ENCODE assay signal across 9 mouse cellular contexts in the genomic region with DNA sequence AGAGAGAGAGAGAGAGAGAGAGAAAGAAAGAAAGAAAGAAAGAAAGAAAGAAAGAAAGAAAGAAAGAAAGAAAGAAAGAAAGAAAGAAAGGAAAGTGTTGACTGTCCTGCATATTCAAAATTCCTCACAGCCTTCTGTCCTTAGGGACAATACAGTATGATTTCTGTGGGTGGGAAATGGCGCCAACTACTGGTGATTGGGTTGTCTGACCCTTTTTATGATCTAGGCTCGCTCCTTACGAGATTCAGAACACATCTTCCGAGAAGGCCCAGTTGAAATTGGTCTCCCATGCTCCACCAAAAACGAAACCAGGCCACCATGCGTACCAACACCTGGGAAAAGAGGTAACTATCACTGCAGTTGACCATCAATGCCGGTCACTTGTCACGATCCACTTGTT.
DNase-seq lines count a peak whose midpoint lies in the region; ATAC-seq and TF ChIP-seq lines count a peak whose summit lies in the region.
"Had no signal": no experiment of that assay in that cellular context is flagged by ENCODE, and none has a peak within 500 bp of the region (broad histone marks: within the 10 kb centered on the region; RNA-seq: fewer than 3 reads in every experiment).

No protein-coding gene starts in this region.

- 66% methylated on average over 8 of the region's 8 CpGs for WGBS in liver, embryonic 11.5 days
- WGBS in lung, postnatal 0 days = 57% methylated on average over 8 of the region's 8 CpGs
- WGBS in hindbrain, embryonic 16.5 days = 71% methylated on average over 8 of the region's 8 CpGs

- no peaks in the 10 kb centered on the region for H3K36me3 ChIP-seq in liver, embryonic 11.5 days (ENCODE audit: control insufficient read depth, insufficient read depth, low read length)
- H3K36me3 ChIP-seq in lung, postnatal 0 days (ENCODE audit: insufficient read depth, low read length) = no peaks in the 10 kb centered on the region
- no peaks in the 10 kb centered on the region for H3K36me3 ChIP-seq in splenic B cell, adult 2 months (ENCODE audit: control insufficient read depth, insufficient read depth, low read length, poor library complexity, severe bottlenecking)
- no peaks in the 10 kb centered on the region for H3K36me3 ChIP-seq in hindbrain, embryonic 16.5 days (ENCODE audit: control insufficient read depth, insufficient read depth, low read length)
- H3K36me3 ChIP-seq: limb, embryonic 15.5 days had no signal

- H3K4me2 ChIP-seq in liver, embryonic 11.5 days = no peak overlapping the region
- H3K4me2 ChIP-seq in lung, postnatal 0 days (replicated peaks; ENCODE audit: low read depth, low read length) = no peak overlapping the region
- no peak overlapping the region for H3K4me2 ChIP-seq in hindbrain, embryonic 16.5 days (ENCODE audit: low read length)
- H3K4me2 ChIP-seq: limb, embryonic 15.5 days had no signal

- no peak for TF ChIP-seq EP300 in lung, postnatal 0 days (IDR thresholded peaks at IDR 0.05)

- no peak overlapping the region for H3K9ac ChIP-seq in liver, embryonic 11.5 days (ENCODE audit: low read depth, low read length)
- H3K9ac ChIP-seq in lung, postnatal 0 days (replicated peaks; ENCODE audit: low read depth) = no peak overlapping the region
- H3K9ac ChIP-seq in hindbrain, embryonic 16.5 days (ENCODE audit: low read depth, low read length) = no peak overlapping the region
- H3K9ac ChIP-seq: limb, embryonic 15.5 days had no signal

- no peaks in the 10 kb centered on the region for H3K9me3 ChIP-seq in liver, embryonic 11.5 days (ENCODE audit: control insufficient read depth, low read length)
- no peaks in the 10 kb centered on the region for H3K9me3 ChIP-seq in lung, postnatal 0 days (ENCODE audit: low read length)
- no peaks in the 10 kb centered on the region for H3K9me3 ChIP-seq in hindbrain, embryonic 16.5 days (ENCODE audit: control insufficient read depth, low read length)
- H3K9me3 ChIP-seq: limb, embryonic 15.5 days had no signal

- TF ChIP-seq CTCF in lung, postnatal 0 days (IDR thresholded peaks at IDR 0.05) = peak; percentile 75

- DNase-seq in liver (peak; percentile 46), NIH3T3 (ENCODE audit: low read depth) (peak; percentile 27)
- DNase-seq in liver, embryonic 11.5 days (ENCODE audit: low spot score) = no peak
- peak; percentile 21 for DNase-seq in c-Kit-positive CD71-positive TER-119-positive erythroid progenitor cells, embryonic 14.5 days (ENCODE audit: low spot score)
- peak; percentile 26 for DNase-seq in lung, postnatal 0 days (ENCODE audit: low spot score)
- peak; percentile 71 for DNase-seq in splenic B cell, adult 2 months (ENCODE audit: low read depth, low spot score)

- H3K27ac ChIP-seq in liver, embryonic 11.5 days (ENCODE audit: low read depth, low read length) = no peak overlapping the region
- no peak overlapping the region for H3K27ac ChIP-seq in lung, postnatal 0 days (ENCODE audit: low read length)
- H3K27ac ChIP-seq in hindbrain, embryonic 16.5 days (ENCODE audit: low read depth, low read length) = no peak overlapping the region
- H3K27ac ChIP-seq: limb, embryonic 15.5 days had no signal

- ATAC-seq in liver, embryonic 11.5 days (replicated peaks; ENCODE audit: low FRiP score) = no peak
- peak; percentile 59 to 71 for ATAC-seq in hematopoietic stem cell, adult 5-6 weeks (replicated peaks in 1 of 2; ENCODE audit: insufficient read depth in 1 of 2, low FRiP score in 2 of 2, low TSS enrichment in 1 of 2, low read depth in 1 of 2, poor library complexity in 2 of 2, severe bottlenecking in 2 of 2)
- ATAC-seq in lung, postnatal 0 days = no peak
- ATAC-seq in hindbrain, embryonic 16.5 days = no peak

- H3K4me1 ChIP-seq in liver, embryonic 11.5 days (replicated peaks; ENCODE audit: control insufficient read depth, insufficient read depth, low read length) = no peaks in the 10 kb centered on the region
- H3K4me1 ChIP-seq in lung, postnatal 0 days (ENCODE audit: insufficient read depth, low read depth, low read length) = no peaks in the 10 kb centered on the region
- H3K4me1 ChIP-seq in hindbrain, embryonic 16.5 days (ENCODE audit: control insufficient read depth, insufficient read depth, low read depth, low read length) = no peaks in the 10 kb centered on the region
- H3K4me1 ChIP-seq: limb, embryonic 15.5 days had no signal

- no peaks in the 10 kb centered on the region for H3K27me3 ChIP-seq in liver, embryonic 11.5 days (replicated peaks; ENCODE audit: control insufficient read depth, insufficient read depth, low read length)
- no peaks in the 10 kb centered on the region for H3K27me3 ChIP-seq in lung, postnatal 0 days (replicated peaks; ENCODE audit: insufficient read depth, low read length)
- no peaks in the 10 kb centered on the region for H3K27me3 ChIP-seq in splenic B cell, adult 2 months (ENCODE audit: control insufficient read depth, insufficient read depth, low read length, poor library complexity, severe bottlenecking)
- no peaks in the 10 kb centered on the region for H3K27me3 ChIP-seq in hindbrain, embryonic 16.5 days (replicated peaks; ENCODE audit: control insufficient read depth, insufficient read depth, low read length)
- H3K27me3 ChIP-seq: limb, embryonic 15.5 days had no signal

- no peak overlapping the region for H3K4me3 ChIP-seq in liver, embryonic 11.5 days (ENCODE audit: low read depth, low read length)
- H3K4me3 ChIP-seq in lung, postnatal 0 days (ENCODE audit: low read depth, low read length) = no peak overlapping the region
- no peak overlapping the region for H3K4me3 ChIP-seq in hindbrain, embryonic 16.5 days (ENCODE audit: low read length)
- H3K4me3 ChIP-seq: limb, embryonic 15.5 days had no signal

Comparison
In these comparisons a context has a peak if more than half of its experiments do, and no peak if none do; other contexts are left out.
1. ATAC-seq: peak in hematopoietic stem cell, adult 5-6 weeks (2 of 2); none in liver, embryonic 11.5 days (single experiment), lung, postnatal 0 days (single experiment) and hindbrain, embryonic 16.5 days (single experiment).